Mouse (Mus musculus) limb, embryonic 13.5 days (tissue): ENCODE measurements around the gene Vezf1. TPM values are rescaled to one million over a fixed set of nuclear protein-coding genes. Genes with fewer than 3 reads are reported as not detected.

Experiments
- ATAC-seq: fragments of 200-750 bp; cut with Nextera tagmentation; 2 replicates; pipeline ENCODE4 v1.8.0; 2017; ENCODE audit warnings: low read depth, moderate number of reproducible peaks, moderate TSS enrichment; ENCODE audit not compliant: low FRiP score
- H3K27ac ChIP-seq: fragments of 300-500 bp; sonication (generic); 2 replicates; pipeline ENCODE4 v1.5.1; 2015; ENCODE audit warnings: inconsistent platforms, mild to moderate bottlenecking, moderate library complexity
- H3K27me3 ChIP-seq: fragments of 300-500 bp; sonication (generic); 2 replicates; pipeline ENCODE4 v1.6.1; 2015; ENCODE audit warnings: mild to moderate bottlenecking, inconsistent platforms
- H3K36me3 ChIP-seq: fragments of 300-500 bp; sonication (generic); 2 replicates; pipeline ENCODE4 v1.6.1; 2015; ENCODE audit warnings: inconsistent platforms, mild to moderate bottlenecking, moderate library complexity
- H3K4me1 ChIP-seq: fragments of 300-500 bp; sonication (generic); 2 replicates; pipeline ENCODE4 v1.6.1; 2015; ENCODE audit warnings: inconsistent platforms
- H3K4me2 ChIP-seq: fragments of 300-500 bp; sonication (generic); replicated peaks from 2 replicates; pipeline ENCODE4 v1.6.1; 2015; ENCODE audit warnings: inconsistent platforms, mild to moderate bottlenecking, moderate library complexity
- H3K4me3 ChIP-seq: fragments of 300-500 bp; sonication (generic); 2 replicates; pipeline ENCODE4 v1.5.1; 2015; ENCODE audit warnings: moderate library complexity, mild to moderate bottlenecking, inconsistent platforms
- H3K9ac ChIP-seq: fragments of 300-500 bp; sonication (generic); 2 replicates; pipeline ENCODE4 v1.6.1; 2015; ENCODE audit warnings: mild to moderate bottlenecking, inconsistent platforms
- H3K9me3 ChIP-seq: fragments of 300-500 bp; sonication (generic); 2 replicates; pipeline ENCODE4 v1.6.1; 2016; ENCODE audit warnings: inconsistent platforms
- WGBS: fragments of 180-500 bp; shearing (Covaris S2); methylation state at CpG from one replicate; pipeline ENCODE4 v1.1.7; 2015; 5-methylcytosine and 5-hydroxymethylcytosine counted together
- polyA plus RNA-seq: library from polyadenylated mRNA; unstranded; fragments of >200 nt; fragmentation: Nextera tagmentation; extraction: Ambion mirVana; gene quantifications from 2 replicates; pipeline ENCODE4 v1.2.1, GENCODE M21; 2015

Gene Vezf1
- polyA plus RNA-seq, 1 experiment from 2014 or later, result 48.9 TPM

DNA sequence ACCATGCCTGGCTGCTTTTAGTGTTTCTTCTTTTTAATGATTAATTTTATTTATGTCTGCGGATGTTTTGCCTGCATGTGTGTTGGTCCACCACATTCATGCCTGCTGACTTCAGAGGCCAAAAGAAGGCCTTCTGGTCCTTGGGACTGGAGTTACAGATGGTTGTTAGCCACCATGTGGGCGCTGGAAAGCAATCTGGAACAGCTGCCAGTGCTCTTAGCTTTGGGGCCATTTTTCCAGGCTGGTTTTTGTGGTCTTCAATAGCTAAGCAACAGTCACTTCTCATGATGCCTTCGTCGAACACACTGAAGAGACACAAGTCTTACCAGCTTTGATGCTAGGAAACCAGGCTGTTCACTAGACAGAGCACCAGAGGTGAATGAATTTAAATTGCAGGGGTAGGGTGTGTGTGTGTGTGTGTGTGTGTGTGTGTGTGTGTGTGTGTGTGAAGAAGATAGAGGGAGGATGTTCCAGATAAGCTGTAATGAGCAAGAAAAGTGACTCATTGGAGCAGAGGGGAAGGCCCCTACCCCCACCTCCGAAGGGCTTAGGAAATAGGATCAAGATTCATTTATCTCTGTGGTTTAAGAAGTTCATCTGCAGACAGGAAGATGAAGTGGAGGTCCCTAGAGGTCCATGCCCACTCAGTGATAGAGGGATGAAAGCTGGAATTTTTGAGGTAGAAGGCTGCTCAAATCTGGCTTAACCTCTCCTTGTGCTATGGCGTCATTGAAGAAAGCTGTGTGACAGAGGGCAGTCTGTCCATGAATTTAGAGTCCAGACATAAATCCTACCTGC, 37.6 kb downstream of the Vezf1 start:
- Histone ChIP-seq H3K4me1 (peaks cover 41% of the 10 kb centered on the region), H3K36me3 (peaks cover 6% of the 10 kb centered on the region), H3K4me2 (no peak overlapping the region), H3K9me3 (no peaks in the 10 kb centered on the region), H3K4me3 (no peak overlapping the region), H3K9ac (no peak overlapping the region), H3K27me3 (no peaks in the 10 kb centered on the region), H3K27ac (0 out of 2 replicates have a peak overlapping the region, but pooled peaks have one; percentile 28)
- WGBS, result 77% methylated on average over 6 of the region's 6 CpGs
- no peak for ATAC-seq

DNA sequence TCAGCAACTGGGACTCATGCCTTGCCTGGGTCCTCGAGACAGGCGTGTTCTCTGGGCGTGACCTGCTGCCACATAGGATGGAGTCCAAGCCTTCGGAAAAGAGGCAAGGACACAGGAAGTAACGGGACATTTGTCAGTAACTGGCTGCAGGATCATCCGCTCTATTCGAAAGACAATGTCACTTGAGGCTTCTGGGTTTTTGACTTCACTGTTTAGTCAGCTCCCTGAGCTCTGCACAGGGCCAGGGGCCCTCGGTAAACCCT, 38.1 kb downstream of the Vezf1 start:
- Histone ChIP-seq H3K4me2 (no peak overlapping the region), H3K4me3 (no peak overlapping the region), H3K27ac (no peak overlapping the region), H3K9ac (no peak overlapping the region), H3K4me1 (peaks cover 38% of the 10 kb centered on the region), H3K9me3 (no peaks in the 10 kb centered on the region), H3K27me3 (no peaks in the 10 kb centered on the region), H3K36me3 (peaks cover 6% of the 10 kb centered on the region)
- 84% methylated on average over 8 of the region's 8 CpGs for whole genome bisulfite sequencing
- no peak for ATAC-seq

DNA sequence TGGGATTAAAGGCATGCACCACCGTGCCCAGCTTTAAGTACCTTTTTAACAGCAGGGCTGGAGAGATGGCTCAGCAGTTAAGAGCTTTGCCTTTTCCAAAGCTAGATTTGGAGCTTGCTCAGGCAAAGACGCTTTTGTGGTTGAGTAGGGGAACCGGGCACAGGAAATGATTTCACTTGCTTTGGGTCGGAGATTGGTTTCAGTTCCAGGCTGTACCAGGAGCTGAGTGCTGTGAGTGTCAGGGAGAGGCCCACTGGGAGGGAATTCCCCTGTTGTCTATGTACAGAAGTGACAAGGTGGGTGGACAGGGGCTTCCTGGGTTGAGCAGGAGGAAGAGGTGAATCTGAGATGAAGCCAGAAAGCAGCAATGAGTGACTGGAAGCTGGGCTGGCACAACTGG, 39.3 kb downstream of the Vezf1 start:
- no peaks in the 10 kb centered on the region for H3K9me3 ChIP-seq
- no peaks in the 10 kb centered on the region for H3K27me3 ChIP-seq
- peaks cover 42% of the 10 kb centered on the region for H3K4me1 ChIP-seq
- ATAC-seq, result no peak
- WGBS, result 63% methylated on average over 4 of the region's 4 CpGs
- no peak overlapping the region for H3K9ac ChIP-seq
- no peak overlapping the region for H3K4me2 ChIP-seq
- no peak overlapping the region for H3K27ac ChIP-seq
- H3K4me3 ChIP-seq, result no peak overlapping the region
- H3K36me3 ChIP-seq, result no peaks in the 10 kb centered on the region

- Histone ChIP-seq H3K9ac (no peak overlapping the region), H3K27me3 (no peaks in the 10 kb centered on the region), H3K9me3 (no peaks in the 10 kb centered on the region), H3K4me3 (no peak overlapping the region), H3K4me2 (no peak overlapping the region), H3K27ac (no peak overlapping the region), H3K36me3 (no peaks in the 10 kb centered on the region), H3K4me1 (peaks cover 51% of the 10 kb centered on the region)
- WGBS, result 69% methylated on average over 9 of the region's 9 CpGs
- ATAC-seq, result no peak
These were observed 42.0 kb downstream of the Vezf1 start for GRCm38 (mm10) chr11:88110031-88110594.

DNA sequence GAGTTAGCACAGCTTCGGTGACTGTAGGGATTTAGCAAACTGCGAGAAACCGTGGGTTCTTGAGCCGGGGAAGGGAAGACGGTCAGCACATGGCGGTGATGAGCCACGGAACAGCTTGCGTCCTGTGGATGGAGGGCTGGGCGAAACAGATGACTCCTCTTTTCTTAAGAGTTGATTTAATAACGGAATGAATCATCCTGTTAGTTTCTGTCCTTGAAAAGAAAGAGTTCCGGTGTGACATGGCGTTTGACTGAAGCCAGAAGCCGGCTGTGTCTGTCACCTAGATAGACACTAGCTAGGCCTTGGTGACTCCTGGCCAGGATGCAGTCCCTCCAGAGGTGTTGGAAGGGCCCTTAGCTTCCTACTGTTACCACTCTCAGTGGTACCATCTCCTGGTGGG, 44.0 kb downstream of the Vezf1 start:
- 62% methylated on average over 13 of the region's 13 CpGs for WGBS
- peaks cover 55% of the 10 kb centered on the region for H3K4me1 ChIP-seq
- no peak overlapping the region for H3K9ac ChIP-seq
- H3K4me2 ChIP-seq, result no peak overlapping the region
- H3K9me3 ChIP-seq, result no peaks in the 10 kb centered on the region
- no peak overlapping the region for H3K27ac ChIP-seq
- no peaks in the 10 kb centered on the region for H3K36me3 ChIP-seq
- no peak for ATAC-seq
- H3K27me3 ChIP-seq, result no peaks in the 10 kb centered on the region
- no peak overlapping the region for H3K4me3 ChIP-seq

DNA sequence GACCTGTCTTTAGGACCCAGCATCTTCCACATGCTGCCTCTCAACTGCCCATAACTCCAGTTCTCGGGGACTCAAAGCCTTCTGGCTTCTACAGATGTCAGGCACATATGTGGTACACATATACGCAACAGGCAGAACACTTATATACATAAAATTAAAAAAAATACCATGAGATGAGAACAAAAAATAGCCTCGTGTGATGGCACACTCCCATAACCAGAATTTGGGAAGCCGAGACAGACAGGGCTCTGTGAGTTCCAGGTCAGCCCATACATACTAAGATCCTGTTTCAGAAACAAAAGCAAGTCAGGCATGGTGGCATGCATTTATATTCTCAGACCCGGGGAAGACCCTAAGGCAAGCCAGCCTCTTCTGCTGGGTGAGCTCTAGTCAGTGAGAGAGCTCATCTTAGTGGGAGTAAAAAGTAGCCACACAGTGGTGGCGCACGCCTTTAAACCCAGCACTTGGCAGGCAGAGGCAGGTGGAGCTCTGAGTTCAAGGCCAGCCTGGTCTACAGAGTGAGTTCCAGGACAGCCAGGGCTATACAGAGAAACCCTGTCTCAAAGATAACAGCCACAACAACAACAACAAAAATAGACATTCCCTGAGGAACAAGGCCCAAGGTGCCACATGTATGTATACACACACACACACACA, 44.7 kb downstream of the Vezf1 start:
- H3K4me1 ChIP-seq, result peaks cover 56% of the 10 kb centered on the region

DNA sequence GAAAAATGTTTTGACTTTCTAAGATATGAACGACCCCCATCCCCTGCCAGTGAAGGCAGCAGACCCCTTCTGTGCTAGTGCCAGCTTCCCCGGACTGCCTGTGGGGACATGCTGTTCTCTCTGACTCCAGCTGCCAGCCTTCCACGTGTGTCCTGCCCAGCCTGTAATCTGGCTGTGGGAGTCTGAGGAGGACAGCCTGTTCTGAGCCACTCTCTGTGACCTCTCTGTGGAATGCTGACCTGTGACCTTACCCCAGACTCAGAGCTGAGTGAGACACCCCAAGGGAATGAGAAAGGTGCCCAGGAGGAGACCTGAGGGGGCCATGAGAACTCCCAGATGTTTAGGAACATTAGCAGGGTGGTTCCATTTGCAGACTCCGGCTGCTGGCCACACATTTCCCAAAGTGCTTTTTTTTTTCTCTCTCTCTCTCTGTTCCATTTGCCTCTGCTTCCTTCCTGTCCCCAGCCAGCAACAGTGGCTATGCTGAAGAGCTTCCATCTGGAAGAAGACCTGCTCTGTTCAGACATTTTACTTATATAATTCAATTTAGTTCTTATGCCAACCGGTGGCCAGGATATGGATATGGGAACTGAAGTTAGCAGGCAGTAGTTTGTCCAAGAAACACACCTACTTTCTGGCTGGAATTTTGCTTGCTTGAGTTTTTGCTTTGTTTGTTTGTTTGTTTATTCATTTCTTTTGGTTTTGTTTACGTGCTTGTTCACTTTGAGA, 45.6 kb downstream of the Vezf1 start:
- no peak for ATAC-seq
- Histone ChIP-seq H3K4me1 (peaks cover 56% of the 10 kb centered on the region), H3K4me2 (no peak overlapping the region), H3K27ac (0 out of 2 replicates have a peak overlapping the region, but pooled peaks have one; percentile 29), H3K36me3 (no peaks in the 10 kb centered on the region), H3K4me3 (no peak overlapping the region), H3K9me3 (no peaks in the 10 kb centered on the region), H3K9ac (0 out of 2 replicates have a peak overlapping the region, but pooled peaks have one; percentile 36), H3K27me3 (no peaks in the 10 kb centered on the region)
- WGBS, result 49% methylated on average over 6 of the region's 6 CpGs

More for the DNA sequence above, 44.7 kb downstream of the Vezf1 start:
- Histone ChIP-seq H3K36me3 (no peaks in the 10 kb centered on the region), H3K9me3 (no peaks in the 10 kb centered on the region), H3K27me3 (no peaks in the 10 kb centered on the region), H3K27ac (no peak overlapping the region), H3K4me3 (no peak overlapping the region), H3K9ac (no peak overlapping the region), H3K4me2 (no peak overlapping the region)
- 80% methylated on average over 7 of the region's 7 CpGs for WGBS
- no peak for ATAC-seq

DNA sequence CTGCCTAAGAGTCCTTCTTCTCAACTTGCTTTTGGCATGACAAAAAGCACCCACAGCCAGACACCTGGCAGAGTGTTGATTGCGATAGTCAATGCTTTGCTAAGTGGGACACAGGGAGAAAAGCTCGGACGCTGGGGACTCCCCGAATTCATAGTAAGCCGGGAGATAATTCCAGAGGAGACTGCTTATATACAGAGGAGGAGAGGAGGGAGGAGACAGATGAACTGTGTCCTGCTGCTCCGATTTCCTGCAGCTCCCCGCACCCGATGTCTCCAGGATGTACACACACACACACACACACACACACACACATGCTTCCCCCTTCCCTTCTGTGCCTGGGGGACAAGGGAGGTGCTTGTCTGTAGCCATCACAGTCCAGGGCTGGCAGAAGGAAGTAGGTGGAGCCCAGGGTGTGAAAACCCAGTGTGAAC, 46.8 kb downstream of the Vezf1 start:
- peak overlapping the region; percentile 29; the same call in 1 of the 2 replicates for H3K27ac ChIP-seq
- no peaks in the 10 kb centered on the region for H3K27me3 ChIP-seq
- 0 out of 2 replicates have a peak overlapping the region, but pooled peaks have one; percentile 14 for H3K9ac ChIP-seq
- H3K4me3 ChIP-seq, result no peak overlapping the region
- H3K9me3 ChIP-seq, result no peaks in the 10 kb centered on the region
- H3K4me2 ChIP-seq, result 0 out of 2 replicates have a peak overlapping the region, but pooled peaks have one; percentile 0
- H3K4me1 ChIP-seq, result peaks cover 62% of the 10 kb centered on the region
- peak; percentile 24; the same call in 1 of the 2 replicates for ATAC-seq
- 39% methylated on average over 8 of the region's 8 CpGs for WGBS
- H3K36me3 ChIP-seq, result no peaks in the 10 kb centered on the region

DNA sequence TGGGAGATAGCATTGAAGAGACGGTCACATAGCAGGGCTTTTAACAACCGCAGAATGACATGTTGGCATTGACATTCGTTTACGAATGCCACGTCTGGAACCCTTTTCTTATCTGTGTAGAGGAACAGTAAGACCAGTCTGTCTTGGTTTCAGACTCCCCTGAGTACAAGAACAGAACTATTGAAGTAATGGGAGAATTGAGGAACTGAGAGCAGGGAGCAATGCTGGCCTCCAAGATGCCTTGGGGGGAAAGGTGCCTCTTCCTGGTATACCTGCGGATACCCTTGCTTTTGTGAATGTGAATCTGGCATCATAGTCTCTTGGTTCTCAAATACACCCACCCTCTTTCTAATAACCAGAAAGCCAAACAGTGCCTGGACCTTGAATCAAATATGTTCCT, 48.5 kb downstream of the Vezf1 start:
- Histone ChIP-seq H3K27ac (no peak overlapping the region), H3K27me3 (no peaks in the 10 kb centered on the region), H3K9ac (no peak overlapping the region), H3K9me3 (no peaks in the 10 kb centered on the region), H3K4me2 (no peak overlapping the region), H3K4me1 (peaks cover 65% of the 10 kb centered on the region), H3K36me3 (peaks cover 6% of the 10 kb centered on the region; the same call in 1 of the 2 replicates), H3K4me3 (no peak overlapping the region)
- ATAC-seq, result no peak
- WGBS, result 88% methylated on average over 6 of the region's 6 CpGs

GRCm38 (mm10) chr11:88117356-88118090, 49.4 kb downstream of the Vezf1 start:
- no peak overlapping the region for H3K4me3 ChIP-seq
- H3K36me3 ChIP-seq, result peaks cover 7% of the 10 kb centered on the region; the same call in 1 of the 2 replicates
- H3K9ac ChIP-seq, result no peak overlapping the region
- peaks cover 64% of the 10 kb centered on the region for H3K4me1 ChIP-seq
- no peaks in the 10 kb centered on the region for H3K27me3 ChIP-seq
- ATAC-seq, result no peak
- peak overlapping the region; percentile 89; the same call in 1 of the 2 replicates for H3K27ac ChIP-seq
- WGBS, result 49% methylated on average over 10 of the region's 10 CpGs
- no peaks in the 10 kb centered on the region for H3K9me3 ChIP-seq
- 0 out of 2 replicates have a peak overlapping the region, but pooled peaks have one; percentile 7 for H3K4me2 ChIP-seq

- H3K27me3 ChIP-seq, result no peaks in the 10 kb centered on the region
- no peak overlapping the region for H3K4me3 ChIP-seq
- H3K36me3 ChIP-seq, result peaks cover 7% of the 10 kb centered on the region; the same call in 1 of the 2 replicates
- H3K4me2 ChIP-seq, result 0 out of 2 replicates have a peak overlapping the region, but pooled peaks have one; percentile 35
- H3K9ac ChIP-seq, result 0 out of 2 replicates have a peak overlapping the region, but pooled peaks have one; percentile 51
- H3K9me3 ChIP-seq, result no peaks in the 10 kb centered on the region
- H3K27ac ChIP-seq, result peak overlapping the region; percentile 89
- ATAC-seq, result no peak
- H3K4me1 ChIP-seq, result peaks cover 69% of the 10 kb centered on the region
- WGBS, result 61% methylated on average over 6 of the region's 6 CpGs
These were observed 50.0 kb downstream of the Vezf1 start for GRCm38 (mm10) chr11:88118091-88118440.
